Mouse (Mus musculus): Measurements from ENCODE around the gene Pam16.

Pam16 gene

GRCm38 (mm10) chr16:4594814-4595526 lies 29.8 kb downstream of the Pam16 start:
- CTCF ChIA-PET: interaction anchor here (0.7 to 0.9 kb wide), 3 partner anchors 13 to 432 kb away, joined by 3 to 4 read pairs (median 3); no protein-coding TSS in a partner anchor

- CTCF ChIA-PET: interaction anchor here (0.7 to 0.9 kb wide), 2 partner anchors 17 to 432 kb away, joined by 3 to 4 read pairs; no protein-coding TSS in a partner anchor
These were observed 30.6 kb downstream of the Pam16 start, which contains the start of gene Glis2 for GRCm38 (mm10) chr16:4593971-4594813. Glis2 (plus strand) TSS chr16:4594713.

GRCm38 (mm10) chr16:4592909-4593875 lies 31.6 kb downstream of the Pam16 start:
- CTCF ChIA-PET: interaction anchor here (0.6 to 1.0 kb wide), 2 partner anchors 9 to 255 kb away, joined by 4 read pairs; no protein-coding TSS in a partner anchor

- CTCF ChIA-PET: no interaction called here
These were observed 34.6 kb downstream of the Pam16 start for GRCm38 (mm10) chr16:4590236-4590635.

- CTCF ChIA-PET: interaction anchor here (0.5 kb wide), 1 partner anchor 20 kb away, joined by 4 read pairs; no protein-coding TSS in a partner anchor
These were observed 37.1 kb downstream of the Pam16 start for GRCm38 (mm10) chr16:4587516-4588210.

- CTCF ChIA-PET: interaction anchor here (0.5 kb wide), 1 partner anchor 55 kb away, joined by 7 read pairs; no protein-coding TSS in a partner anchor
These were observed 38.2 kb downstream of the Pam16 start for GRCm38 (mm10) chr16:4586531-4587123.

GRCm38 (mm10) chr16:4585642-4586530 lies 38.9 kb downstream of the Pam16 start:
- CTCF ChIA-PET: no interaction called here

GRCm38 (mm10) chr16:4584438-4584837 lies 40.4 kb downstream of the Pam16 start:
- CTCF ChIA-PET: interaction anchor here (0.8 kb wide), 1 partner anchor 8 kb away, joined by 4 read pairs; no protein-coding TSS in a partner anchor

- CTCF ChIA-PET: no interaction called here
These were observed 41.0 kb downstream of the Pam16 start for GRCm38 (mm10) chr16:4583807-4584206.

- CTCF ChIA-PET: interaction anchor here (0.5 to 0.7 kb wide), 2 partner anchors 12 to 31 kb away, joined by 3 to 9 read pairs; no protein-coding TSS in a partner anchor
These were observed 43.6 kb downstream of the Pam16 start for GRCm38 (mm10) chr16:4581179-4581578.

GRCm38 (mm10) chr16:4578630-4579029 lies 46.2 kb downstream of the Pam16 start:
- CTCF ChIA-PET: interaction anchor here (0.6 kb wide), 1 partner anchor 414 kb away, joined by 4 read pairs; no protein-coding TSS in a partner anchor

GRCm38 (mm10) chr16:4576873-4577272 lies 47.9 kb downstream of the Pam16 start:
- CTCF ChIA-PET: interaction anchor here (0.5 to 1.0 kb wide), 3 partner anchors 9 to 554 kb away, joined by 3 read pairs; partner anchors contain the start of gene Glis2

GRCm38 (mm10) chr16:4576038-4576437 lies 48.8 kb downstream of the Pam16 start:
- CTCF ChIA-PET: no interaction called here

GRCm38 (mm10) chr16:4570737-4571136 lies 54.1 kb downstream of the Pam16 start:
- CTCF ChIA-PET: interaction anchor here (1.3 kb wide), 1 partner anchor 37 kb away, joined by 5 read pairs; no protein-coding TSS in a partner anchor

- CTCF ChIA-PET: interaction anchor here (0.6 to 1.3 kb wide), 7 partner anchors 9 to 258 kb away, joined by 3 to 5 read pairs (median 4); no protein-coding TSS in a partner anchor
These were observed 56.9 kb downstream of the Pam16 start for GRCm38 (mm10) chr16:4567912-4568311.
